Mouse (Mus musculus) hindbrain, postnatal 0 days (tissue): ENCODE measurements around the gene Gcdh. TPM values are rescaled to one million over a fixed set of nuclear protein-coding genes. Genes with fewer than 3 reads are reported as not detected.

ENCODE experiments used
- ATAC-seq: fragments of 200-750 bp; cut with Nextera tagmentation; 2 replicates; pipeline ENCODE4 v1.8.0; 2017; ENCODE audit warnings: mild to moderate bottlenecking, moderate TSS enrichment, moderate library complexity
- DNase-seq: peaks from one replicate; pipeline ENCODE4 v3.0.0-alpha.2; 2015; ENCODE audit warnings: low spot score
- H3K27ac ChIP-seq: fragments of 300-500 bp; sonication (generic); 2 replicates; pipeline ENCODE4 v1.5.1; 2014; ENCODE audit warnings: mild to moderate bottlenecking
- H3K27me3 ChIP-seq: fragments of 300-500 bp; sonication (generic); 2 replicates; pipeline ENCODE4 v1.6.1; 2014; ENCODE audit warnings: low read length, mixed read lengths; ENCODE audit not compliant: insufficient read depth
- H3K36me3 ChIP-seq: fragments of 300-500 bp; sonication (generic); 2 replicates; pipeline ENCODE4 v1.6.1; 2014; ENCODE audit warnings: low read length, mixed read lengths; ENCODE audit not compliant: insufficient read depth
- H3K4me1 ChIP-seq: fragments of 300-500 bp; sonication (generic); 2 replicates; pipeline ENCODE4 v1.6.1; 2014; ENCODE audit warnings: antibody characterized with exemption, low read length, mixed read lengths; ENCODE audit not compliant: insufficient read depth
- H3K4me2 ChIP-seq: fragments of 300-500 bp; sonication (generic); 2 replicates; pipeline ENCODE4 v1.6.1; 2014; ENCODE audit warnings: low read depth, mild to moderate bottlenecking, low read length, moderate library complexity, mixed read lengths
- H3K4me3 ChIP-seq: fragments of 300-500 bp; sonication (generic); 2 replicates; pipeline ENCODE4 v1.5.1; 2014; ENCODE audit warnings: low read length
- H3K9ac ChIP-seq: fragments of 300-500 bp; sonication (generic); replicated peaks from 2 replicates; pipeline ENCODE4 v1.6.1; 2014; ENCODE audit warnings: mild to moderate bottlenecking, low read length, moderate library complexity, mixed read lengths
- H3K9me3 ChIP-seq: fragments of 300-500 bp; sonication (generic); 2 replicates; pipeline ENCODE4 v1.6.1; 2016; ENCODE audit warnings: low read length, mixed read lengths
- CTCF ChIP-seq: IDR thresholded peaks from 2 replicates; pipeline ENCODE4 v1.5.1; 2016; ENCODE audit warnings: antibody characterized with exemption, control low read depth, low read depth
- WGBS: fragments of 180-500 bp; shearing (Covaris S2); extraction: QIAGEN DNeasy Blood & Tissue Kit; methylation state at CpG from one replicate; pipeline ENCODE4 v1.1.7; 2014; 5-methylcytosine and 5-hydroxymethylcytosine counted together
- polyA plus RNA-seq: library from polyadenylated mRNA; unstranded; fragments of >200 nt; fragmentation: Nextera tagmentation; extraction: Ambion mirVana; gene quantifications from 2 replicates; pipeline ENCODE4 v1.2.1, GENCODE M21; 2015
- total RNA-seq: library from RNA; depleted of rRNA; stranded (reverse); fragments of >200 nt; gene quantifications from 2 replicates; pipeline ENCODE4 v1.2.3, GENCODE M21; 2014

Gene Gcdh
- total and polyA plus RNA-seq, 2 experiments from 2014 or later = 36.5 to 37.8 TPM

DNA sequence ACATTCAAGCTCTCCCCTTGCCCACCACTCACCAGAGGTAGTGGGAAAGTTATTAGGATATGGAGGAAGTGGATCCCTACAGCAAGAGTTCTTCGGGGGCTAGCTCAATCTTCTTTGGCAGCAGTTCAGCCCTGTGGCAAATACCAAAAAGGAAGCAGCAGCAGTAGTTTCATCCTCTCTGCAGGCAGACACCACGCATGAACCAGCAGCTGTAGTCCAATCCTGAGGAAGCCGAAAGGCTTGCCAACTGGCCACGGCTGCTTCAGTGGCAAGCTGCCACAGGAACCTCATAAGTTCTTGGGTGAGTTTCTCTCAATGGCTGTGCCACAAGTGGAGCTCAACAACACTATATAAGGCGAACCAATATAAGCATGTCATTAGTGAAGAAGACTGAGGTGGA is 2.2 kb upstream of the Gcdh start:
- TF ChIP-seq CTCF = no peak
- no peaks in the 10 kb centered on the region for H3K9me3 ChIP-seq
- no peak overlapping the region for H3K4me2 ChIP-seq
- WGBS = 78% methylated on average over 5 of the region's 5 CpGs
- peaks cover under 1% of the 10 kb centered on the region; the same call in 1 of the 2 replicates for H3K36me3 ChIP-seq
- no peaks in the 10 kb centered on the region; the same call in 1 of the 2 replicates for H3K27me3 ChIP-seq
- H3K27ac ChIP-seq = no peak overlapping the region
- peaks cover 14% of the 10 kb centered on the region for H3K4me1 ChIP-seq
- H3K4me3 ChIP-seq = no peak overlapping the region
- ATAC-seq = no peak
- DNase-seq = no peak
- no peak overlapping the region for H3K9ac ChIP-seq

- H3K4me1 ChIP-seq = peaks cover 14% of the 10 kb centered on the region
- no peak for TF ChIP-seq CTCF
- no peaks in the 10 kb centered on the region for H3K9me3 ChIP-seq
- no peaks in the 10 kb centered on the region for H3K27me3 ChIP-seq
- no peak overlapping the region for H3K27ac ChIP-seq
- H3K4me2 ChIP-seq = peak overlapping the region; percentile 97
- ATAC-seq (peak; percentile 62), DNase-seq (no peak)
- 12% methylated on average over 31 of the region's 31 CpGs for WGBS
- peak overlapping the region; percentile 66 for H3K9ac ChIP-seq
- H3K4me3 ChIP-seq = peak overlapping the region; percentile 62
- peaks cover 12% of the 10 kb centered on the region; the same call in 1 of the 2 replicates for H3K36me3 ChIP-seq
Measured at GRCm38 (mm10) chr8:84892993-84893708, 570 bp downstream of the Gcdh start.

DNA sequence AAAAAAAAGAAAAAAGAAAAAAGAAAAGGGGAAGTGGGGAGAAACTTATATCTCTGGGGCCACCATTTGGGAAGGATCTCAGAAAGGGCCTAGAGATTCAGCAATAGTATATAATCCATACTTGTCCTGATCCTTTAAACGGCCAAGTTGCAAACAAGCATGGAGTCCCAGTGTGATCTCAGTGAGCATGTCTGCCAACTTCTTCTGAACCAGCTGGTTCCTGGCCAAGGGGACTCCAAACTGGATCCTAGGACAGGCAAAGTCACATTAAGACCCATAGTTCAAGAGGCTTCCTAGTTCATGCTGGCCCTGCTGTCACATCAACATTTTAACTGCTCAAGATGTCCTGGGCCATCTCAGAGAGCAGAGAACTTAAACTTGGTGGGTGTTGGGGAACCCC is 4.6 kb downstream of the Gcdh start:
- Histone ChIP-seq H3K4me3 (no peak overlapping the region), H3K27ac (no peak overlapping the region), H3K4me1 (peaks cover 11% of the 10 kb centered on the region), H3K9me3 (no peaks in the 10 kb centered on the region), H3K4me2 (no peak overlapping the region), H3K36me3 (peaks cover 35% of the 10 kb centered on the region), H3K27me3 (no peaks in the 10 kb centered on the region), H3K9ac (no peak overlapping the region)
- no peak for TF ChIP-seq CTCF
- no peak for DNase-seq
- 64% methylated on average over 1 of the region's 1 CpGs for whole genome bisulfite sequencing
- no peak for ATAC-seq

DNA sequence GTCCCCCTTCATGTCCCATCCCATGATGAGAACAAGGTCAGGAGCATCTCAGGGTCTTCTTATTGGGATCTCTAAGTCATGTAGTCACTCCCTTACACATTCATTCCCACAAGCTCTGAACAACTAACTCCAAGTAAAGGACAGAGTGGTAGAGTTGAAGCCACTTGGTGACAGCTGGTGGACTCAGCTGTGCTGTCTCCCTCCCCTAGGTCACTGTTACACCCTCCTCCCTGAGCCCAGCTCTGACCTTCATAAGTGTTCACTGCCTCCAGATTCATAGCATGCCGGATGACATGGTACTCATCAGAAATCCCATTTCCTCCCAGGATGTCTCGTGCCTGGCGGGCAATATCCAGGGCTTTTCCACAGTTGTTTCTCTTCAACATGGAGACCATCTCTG is 5.4 kb downstream of the Gcdh start:
- Histone ChIP-seq H3K4me1 (peaks cover 8% of the 10 kb centered on the region; the same call in 1 of the 2 replicates), H3K27me3 (no peaks in the 10 kb centered on the region), H3K36me3 (peaks cover 35% of the 10 kb centered on the region), H3K9ac (no peak overlapping the region), H3K4me2 (no peak overlapping the region), H3K27ac (no peak overlapping the region), H3K4me3 (no peak overlapping the region), H3K9me3 (no peaks in the 10 kb centered on the region)
- 93% methylated on average over 3 of the region's 3 CpGs for WGBS
- DNase-seq = no peak
- no peak for ATAC-seq
- TF ChIP-seq CTCF = no peak

GRCm38 (mm10) chr8:84884728-84885127 is 9.0 kb downstream of the Gcdh start:
- ATAC-seq = no peak
- Histone ChIP-seq H3K36me3 (peaks cover 27% of the 10 kb centered on the region), H3K27ac (no peak overlapping the region), H3K4me3 (no peak overlapping the region), H3K27me3 (no peaks in the 10 kb centered on the region), H3K9ac (no peak overlapping the region), H3K4me2 (no peak overlapping the region), H3K4me1 (no peaks in the 10 kb centered on the region), H3K9me3 (no peaks in the 10 kb centered on the region)
- WGBS = 92% methylated on average over 4 of the region's 4 CpGs
- TF ChIP-seq CTCF = no peak
- no peak for DNase-seq

GRCm38 (mm10) chr8:84878915-84879314 is 14.8 kb downstream of the Gcdh start:
- Histone ChIP-seq H3K27ac (no peak overlapping the region), H3K9ac (no peak overlapping the region), H3K27me3 (no peaks in the 10 kb centered on the region), H3K4me2 (no peak overlapping the region), H3K4me3 (no peak overlapping the region), H3K9me3 (no peaks in the 10 kb centered on the region), H3K4me1 (no peaks in the 10 kb centered on the region), H3K36me3 (no peaks in the 10 kb centered on the region)
- no peak for DNase-seq
- no peak for ATAC-seq
- TF ChIP-seq CTCF = no peak
- 88% methylated on average over 1 of the region's 1 CpGs for WGBS
